Mouse (Mus musculus): Measurements from ENCODE around the gene Zbtb16.

DNA sequence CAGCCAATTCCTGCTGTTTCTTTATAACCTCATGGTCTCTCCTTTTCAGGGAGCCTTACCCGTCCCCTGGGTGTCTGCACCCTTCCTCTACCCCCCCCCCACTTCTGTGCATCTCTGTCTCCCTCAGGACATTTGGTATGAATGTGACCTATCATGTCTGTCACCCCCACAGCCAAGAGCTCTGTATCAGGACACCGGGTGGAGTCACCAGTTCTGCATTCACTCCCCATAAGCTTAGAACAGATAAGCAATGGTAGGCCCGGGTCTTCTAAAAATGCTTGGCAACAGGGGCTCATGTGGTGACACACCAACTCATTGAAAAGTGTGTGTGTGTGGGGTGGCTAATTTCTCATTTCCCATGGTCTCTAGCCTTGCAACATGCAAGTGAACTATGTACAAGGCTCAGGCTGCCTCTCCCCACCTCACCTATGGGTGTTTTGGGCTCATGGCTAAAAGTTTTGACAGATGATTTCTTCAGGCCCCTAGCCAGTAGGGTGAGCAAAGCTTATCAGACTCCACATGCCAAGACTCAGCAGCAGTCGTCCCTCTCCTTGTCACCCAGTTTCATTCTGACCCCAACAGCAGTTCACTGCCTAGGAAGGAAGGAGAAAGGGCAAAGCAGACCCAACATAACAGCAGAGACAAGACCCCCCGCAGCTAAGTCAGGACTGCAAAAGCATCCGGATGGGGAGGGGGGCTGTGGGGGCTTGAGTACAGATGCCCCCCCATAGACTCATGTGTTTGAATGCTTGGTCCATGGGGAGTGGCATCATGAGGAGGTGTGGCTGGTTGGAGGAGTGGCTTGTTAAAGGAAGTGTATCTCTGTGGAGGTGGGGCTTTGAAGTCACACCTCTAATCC lies 146.9 kb downstream of the Zbtb16 start:
- TF ChIP-seq POLR2A (IDR thresholded peaks at IDR 0.05; ENCODE audit: insufficient read length, low read depth), result no peak
- TF ChIP-seq E2F4 (IDR thresholded peaks at IDR 0.05; ENCODE audit: insufficient read depth), result no peak
